Mouse (Mus musculus): ENCODE measurements at regions not wholly inside any gene's neighbourhood (a gene's known extent, or its start where the extent isn't known, plus 50 kb on each side); places are given as distances from the start of the nearest gene placed in this dataset.

DNA sequence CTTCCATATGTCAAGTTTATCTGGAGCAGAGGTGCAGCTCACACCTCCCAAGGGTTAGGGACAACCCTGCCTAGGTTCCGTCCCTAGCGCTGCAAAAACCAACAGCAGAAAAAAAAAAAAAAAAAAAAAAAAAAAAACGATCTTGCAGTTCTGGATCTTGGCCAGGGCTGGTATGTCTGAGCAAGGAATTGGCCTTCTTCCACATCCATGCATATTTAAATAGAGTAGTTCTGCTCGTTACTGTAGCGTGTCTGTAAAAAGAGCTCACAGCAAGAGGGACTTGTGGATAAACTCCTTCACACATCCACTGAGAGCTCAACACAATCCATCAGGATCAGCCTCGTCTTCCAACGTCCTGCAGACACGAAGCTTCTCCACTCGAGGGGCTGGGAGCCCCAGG is 639.4 kb upstream of the Adam5 start:
- no peak for TF ChIP-seq POLR2A (IDR thresholded peaks at IDR 0.05; ENCODE audit: insufficient read length, low read depth)
- TF ChIP-seq USF1 (IDR thresholded peaks at IDR 0.05; ENCODE audit: low read depth): no peak
- no peak for TF ChIP-seq TCF12 (IDR thresholded peaks at IDR 0.05; ENCODE audit: insufficient read depth, poor library complexity, severe bottlenecking)
- TF ChIP-seq REST (IDR thresholded peaks at IDR 0.05; ENCODE audit: insufficient read depth, insufficient read length): no peak
- no peak for TF ChIP-seq E2F4 (IDR thresholded peaks at IDR 0.05; ENCODE audit: insufficient read depth)
- TF ChIP-seq MYOD1 (IDR thresholded peaks at IDR 0.05; ENCODE audit: control insufficient read depth in 1 of 3, insufficient read length in 2 of 3, low read depth in 2 of 3): no peak
- TF ChIP-seq MYOG (IDR thresholded peaks at IDR 0.05; ENCODE audit: control insufficient read depth in 1 of 3, insufficient read depth in 1 of 3, insufficient read length in 2 of 3, low read depth in 2 of 3): no peak
- TF ChIP-seq MAX (IDR thresholded peaks at IDR 0.05; ENCODE audit: low read depth): no peak
- TF ChIP-seq CEBPB (IDR thresholded peaks at IDR 0.05; ENCODE audit: insufficient read depth, poor library complexity, severe bottlenecking): no peak
- no peak for TF ChIP-seq TCF3 (IDR thresholded peaks at IDR 0.05; ENCODE audit: insufficient read length, low read depth)

Measured in myocyte (in vitro differentiated cells).